Mouse (Mus musculus) neural tube, embryonic 10.5 days (tissue): Measurements from ENCODE around the gene Zfp820.
"Not testable (repeated sequence)": the region's sequence is repeated elsewhere in the genome, so short reads cannot be mapped to it uniquely, and the experiment has no call there.

Source experiments
- DNase-seq: peaks from one replicate; pipeline ENCODE4 v3.0.0-alpha.2; 2017; ENCODE audit warnings: low spot score; ENCODE audit errors: extremely low spot score

The Zfp820 gene

DNA sequence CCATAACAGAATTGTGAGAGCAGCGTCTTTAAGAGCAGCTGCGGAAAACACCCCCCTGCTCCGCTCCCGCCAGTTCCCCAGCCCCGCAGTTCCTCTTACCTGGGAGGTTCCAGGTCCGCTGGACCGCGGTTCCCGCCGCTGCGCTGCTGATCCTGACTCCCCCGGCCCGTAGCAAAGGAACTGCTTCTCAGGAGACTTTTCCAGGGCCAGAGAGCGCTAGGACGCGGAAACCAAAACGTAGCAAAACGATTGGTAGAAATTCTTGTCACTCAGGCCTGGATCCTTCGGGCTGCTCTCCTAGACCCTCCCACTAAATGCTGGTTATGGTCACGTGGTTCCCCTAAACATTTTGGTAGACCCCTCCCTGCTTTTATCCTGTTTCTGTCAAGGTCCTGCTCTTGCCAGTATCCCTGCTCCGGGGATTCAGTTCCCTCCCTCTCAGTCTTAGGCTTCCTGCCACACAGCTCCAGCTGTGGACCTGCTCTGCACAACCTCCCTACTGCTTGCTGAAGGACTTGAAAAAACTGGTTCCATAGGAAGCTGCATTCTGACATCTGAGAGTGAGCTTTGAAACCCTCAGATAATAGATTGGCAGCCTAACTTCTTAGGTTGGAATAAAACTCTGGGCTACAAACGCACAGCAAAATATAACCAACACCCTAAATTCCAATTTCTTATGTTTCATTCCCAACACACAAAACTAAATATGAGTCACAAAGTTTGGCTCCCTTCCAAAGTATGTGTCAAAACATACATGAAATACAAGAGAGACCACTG lies at the start of gene Zfp820:
Gene Zfp820, minus strand, starts transcription at position 228 of the 777 bp plus-strand sequence.
- peak; percentile 76 for DNase-seq

GRCm38 (mm10) chr17:21871256-21871655 lies 25.7 kb upstream of the Zfp820 start:
- no peak for DNase-seq

GRCm38 (mm10) chr17:21846322-21846582 lies 680 bp upstream of the Zfp820 start:
- not testable (repeated sequence) for DNase-seq

DNA sequence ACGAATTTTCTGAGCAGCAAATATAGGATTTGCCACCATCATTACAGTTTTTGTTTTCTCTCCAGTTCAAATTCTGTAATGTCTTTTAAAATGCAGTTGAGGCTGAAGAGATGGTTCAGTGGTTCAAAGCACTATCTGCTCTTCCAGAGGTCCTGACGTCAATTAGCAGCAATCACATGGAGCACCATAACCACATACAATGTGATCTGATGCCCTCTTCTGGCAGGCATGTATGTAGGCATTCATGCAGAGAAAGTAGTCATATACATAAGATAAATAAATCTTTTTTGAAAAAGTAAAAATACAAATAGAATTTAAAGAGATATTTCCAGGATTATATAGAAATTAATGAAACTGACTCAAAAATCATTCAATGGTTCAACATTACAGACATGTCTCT lies 7.1 kb downstream of the Zfp820 start:
- DNase-seq = no peak

DNA sequence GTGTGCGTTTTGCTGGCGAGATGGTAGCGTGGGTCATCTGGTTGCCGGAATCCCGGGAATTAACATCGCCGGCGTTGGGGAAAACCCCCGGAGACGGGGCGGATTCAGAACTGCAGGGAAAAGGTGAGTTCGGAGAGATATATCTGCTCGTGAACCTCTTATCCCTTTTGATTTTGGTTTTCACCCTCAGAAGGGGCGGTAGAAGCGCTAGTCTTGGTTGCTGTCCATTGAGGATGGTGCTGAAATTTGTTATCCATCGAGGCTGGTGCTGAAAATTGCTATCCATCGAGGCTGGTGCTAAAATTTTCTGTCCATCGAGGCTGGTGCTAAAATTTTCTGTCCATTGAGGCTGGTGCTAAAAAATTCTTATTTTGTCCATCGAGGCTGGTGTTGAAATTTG lies 44.2 kb downstream of the Zfp820 start:
- peak; percentile 12 for DNase-seq

- DNase-seq = no peak
These were observed 53.3 kb downstream of the Zfp820 start for GRCm38 (mm10) chr17:21792256-21792655.

DNA sequence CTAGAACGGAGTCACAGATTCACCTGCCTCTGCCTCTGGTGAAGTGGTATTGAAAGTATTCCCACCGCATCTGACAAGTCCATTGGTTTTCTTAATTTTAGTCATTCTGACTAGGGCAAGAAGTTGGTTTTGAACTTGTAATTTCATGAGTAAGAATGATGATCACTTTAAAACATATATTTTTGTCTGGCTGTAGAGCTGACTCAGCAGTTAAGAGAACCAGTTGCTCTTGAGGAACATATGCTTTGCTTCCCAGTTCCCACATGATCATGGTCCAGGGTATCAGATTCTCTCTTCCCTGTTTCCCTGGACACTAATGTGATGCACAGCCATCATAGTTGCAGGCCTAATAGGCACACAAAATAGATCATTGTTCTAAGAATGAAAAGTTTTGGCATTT lies 75.2 kb downstream of the Zfp820 start:
- no peak for DNase-seq
